Mouse (Mus musculus) limb, embryonic 13.5 days (tissue): ENCODE measurements around the gene Diexf. TPM values are rescaled to one million over a fixed set of nuclear protein-coding genes. Genes with fewer than 3 reads are reported as not detected.
A peak's percentile ranks its signal among the peaks of the same experiment; 100 is the strongest.

ENCODE experiments used
- ATAC-seq: fragments of 200-750 bp; cut with Nextera tagmentation; 2 replicates; pipeline ENCODE4 v1.8.0; 2017; ENCODE audit warnings: low read depth, moderate number of reproducible peaks, moderate TSS enrichment; ENCODE audit not compliant: low FRiP score
- H3K27ac ChIP-seq: fragments of 300-500 bp; sonication (generic); 2 replicates; pipeline ENCODE4 v1.5.1; 2015; ENCODE audit warnings: inconsistent platforms, mild to moderate bottlenecking, moderate library complexity
- H3K27me3 ChIP-seq: fragments of 300-500 bp; sonication (generic); 2 replicates; pipeline ENCODE4 v1.6.1; 2015; ENCODE audit warnings: mild to moderate bottlenecking, inconsistent platforms
- H3K36me3 ChIP-seq: fragments of 300-500 bp; sonication (generic); 2 replicates; pipeline ENCODE4 v1.6.1; 2015; ENCODE audit warnings: inconsistent platforms, mild to moderate bottlenecking, moderate library complexity
- H3K4me1 ChIP-seq: fragments of 300-500 bp; sonication (generic); 2 replicates; pipeline ENCODE4 v1.6.1; 2015; ENCODE audit warnings: inconsistent platforms
- H3K4me2 ChIP-seq: fragments of 300-500 bp; sonication (generic); replicated peaks from 2 replicates; pipeline ENCODE4 v1.6.1; 2015; ENCODE audit warnings: inconsistent platforms, mild to moderate bottlenecking, moderate library complexity
- H3K4me3 ChIP-seq: fragments of 300-500 bp; sonication (generic); 2 replicates; pipeline ENCODE4 v1.5.1; 2015; ENCODE audit warnings: moderate library complexity, mild to moderate bottlenecking, inconsistent platforms
- H3K9ac ChIP-seq: fragments of 300-500 bp; sonication (generic); 2 replicates; pipeline ENCODE4 v1.6.1; 2015; ENCODE audit warnings: mild to moderate bottlenecking, inconsistent platforms
- H3K9me3 ChIP-seq: fragments of 300-500 bp; sonication (generic); 2 replicates; pipeline ENCODE4 v1.6.1; 2016; ENCODE audit warnings: inconsistent platforms
- WGBS: fragments of 180-500 bp; shearing (Covaris S2); methylation state at CpG from one replicate; pipeline ENCODE4 v1.1.7; 2015; 5-methylcytosine and 5-hydroxymethylcytosine counted together
- polyA plus RNA-seq: library from polyadenylated mRNA; unstranded; fragments of >200 nt; fragmentation: Nextera tagmentation; extraction: Ambion mirVana; gene quantifications from 2 replicates; pipeline ENCODE4 v1.2.1, GENCODE M21; 2015

Diexf gene
- polyA plus RNA-seq, 1 experiment from 2014 or later = 9.4 TPM

DNA sequence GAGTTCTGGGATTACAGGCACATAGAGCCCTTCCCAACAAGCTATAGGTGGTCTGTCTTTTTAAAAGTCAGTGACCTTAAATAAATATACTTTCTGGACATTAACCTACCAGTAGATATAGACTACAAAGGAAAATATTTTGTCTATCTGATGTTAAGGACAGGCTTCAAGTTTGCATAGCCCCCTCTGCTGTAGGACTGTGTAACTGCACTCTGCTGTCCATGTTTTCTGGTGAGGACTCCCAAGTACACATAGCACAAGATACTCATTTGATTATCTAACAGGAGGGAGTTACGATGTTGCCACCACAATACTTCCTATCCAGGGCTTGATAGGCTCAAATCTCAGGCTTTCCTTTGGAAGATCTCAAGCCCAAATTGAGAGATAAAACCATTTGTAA, 3.7 kb upstream of the Diexf start:
- Histone ChIP-seq H3K9me3 (no peaks in the 10 kb centered on the region), H3K36me3 (no peaks in the 10 kb centered on the region), H3K4me1 (peaks cover 18% of the 10 kb centered on the region), H3K27me3 (no peaks in the 10 kb centered on the region), H3K4me2 (no peak overlapping the region), H3K4me3 (no peak overlapping the region), H3K27ac (no peak overlapping the region), H3K9ac (no peak overlapping the region)
- 88% methylated on average over 1 of the region's 1 CpGs for WGBS
- no peak for ATAC-seq

DNA sequence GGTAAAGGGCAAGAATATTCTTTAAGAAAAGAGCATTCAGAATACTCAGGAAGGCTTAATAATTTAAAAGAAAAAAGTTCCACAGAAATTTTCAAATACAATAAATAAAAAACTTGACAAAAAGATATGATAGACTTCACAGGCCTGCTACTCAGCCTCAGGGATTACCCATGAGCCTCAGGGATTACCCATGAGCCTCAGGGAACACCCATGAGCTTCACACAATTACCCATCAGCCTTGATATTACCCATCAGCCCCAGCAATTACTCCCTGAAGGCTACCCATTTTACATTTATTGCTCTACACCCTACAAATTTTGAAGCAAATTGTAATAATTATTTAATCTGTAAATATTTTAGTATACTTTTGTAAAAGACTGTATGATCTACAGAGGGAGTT, 2.3 kb upstream of the Diexf start:
- no peak for ATAC-seq
- Histone ChIP-seq H3K4me1 (peaks cover 11% of the 10 kb centered on the region), H3K27ac (no peak overlapping the region), H3K9me3 (no peaks in the 10 kb centered on the region), H3K4me2 (no peak overlapping the region), H3K9ac (no peak overlapping the region), H3K27me3 (no peaks in the 10 kb centered on the region), H3K4me3 (no peak overlapping the region), H3K36me3 (peaks cover 9% of the 10 kb centered on the region)

DNA sequence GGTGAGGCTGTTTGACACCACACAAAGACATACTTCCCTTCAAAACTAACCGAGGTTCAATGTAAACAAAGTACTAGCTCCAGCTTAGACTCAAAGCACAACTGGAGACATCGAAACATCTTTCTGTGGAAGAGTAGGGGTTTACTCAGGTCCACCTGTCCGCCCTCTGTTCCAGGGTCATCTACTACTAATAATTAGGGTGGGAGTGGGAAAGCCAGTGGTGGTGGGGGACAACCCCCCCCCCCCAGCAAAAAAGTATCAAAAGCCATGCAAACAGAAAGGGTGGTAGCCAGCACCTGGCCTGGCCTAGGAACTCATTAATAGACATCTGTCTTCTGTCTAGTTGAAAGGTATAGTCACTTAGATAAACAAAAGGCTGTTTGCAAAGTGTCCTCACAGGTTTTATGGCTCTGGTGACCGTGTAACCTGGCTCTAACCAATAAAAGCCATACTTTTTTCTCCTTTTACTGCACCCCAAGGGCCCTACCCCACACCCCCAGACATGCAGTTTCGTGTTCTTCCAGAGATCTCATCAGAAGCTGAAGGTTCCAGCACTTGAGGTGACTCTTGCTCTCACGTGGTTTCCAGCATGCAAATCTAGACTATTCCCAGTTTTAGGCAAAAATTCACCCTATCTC, 1.4 kb upstream of the Diexf start:
- ATAC-seq = no peak
- Histone ChIP-seq H3K9ac (no peak overlapping the region), H3K27me3 (no peaks in the 10 kb centered on the region), H3K27ac (no peak overlapping the region), H3K36me3 (peaks cover 19% of the 10 kb centered on the region), H3K4me1 (peaks cover 11% of the 10 kb centered on the region), H3K4me3 (no peak overlapping the region), H3K9me3 (no peaks in the 10 kb centered on the region), H3K4me2 (no peak overlapping the region)
- 38% methylated on average over 6 of the region's 6 CpGs for WGBS

DNA sequence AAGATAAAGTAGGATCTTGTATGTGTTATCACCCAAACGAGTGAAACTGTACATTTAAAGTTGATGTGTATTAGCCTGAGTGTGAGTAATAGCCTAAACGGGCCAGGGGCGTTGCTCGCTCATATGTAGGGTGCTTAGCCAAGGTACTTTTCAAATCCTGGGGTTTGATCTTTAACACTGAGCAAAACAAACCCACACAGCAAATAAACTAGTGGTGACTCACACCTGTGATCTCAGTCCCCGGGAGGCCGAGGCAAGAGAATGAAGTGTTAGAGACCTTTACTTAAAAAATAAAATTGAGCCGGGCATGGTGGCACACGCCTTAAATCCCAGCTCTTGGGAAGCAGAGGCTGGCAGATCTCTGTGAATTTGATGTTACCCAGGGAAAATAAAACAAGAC, 767 bp upstream of the Diexf start:
- Histone ChIP-seq H3K27ac (no peak overlapping the region), H3K4me3 (peak overlapping the region; percentile 97), H3K27me3 (no peaks in the 10 kb centered on the region), H3K9me3 (no peaks in the 10 kb centered on the region), H3K4me1 (peaks cover 11% of the 10 kb centered on the region), H3K36me3 (peaks cover 20% of the 10 kb centered on the region), H3K4me2 (peak overlapping the region; percentile 75), H3K9ac (no peak overlapping the region)
- peak; percentile 13; the same call in 1 of the 2 replicates for ATAC-seq
- WGBS = 64% methylated on average over 8 of the region's 8 CpGs

DNA sequence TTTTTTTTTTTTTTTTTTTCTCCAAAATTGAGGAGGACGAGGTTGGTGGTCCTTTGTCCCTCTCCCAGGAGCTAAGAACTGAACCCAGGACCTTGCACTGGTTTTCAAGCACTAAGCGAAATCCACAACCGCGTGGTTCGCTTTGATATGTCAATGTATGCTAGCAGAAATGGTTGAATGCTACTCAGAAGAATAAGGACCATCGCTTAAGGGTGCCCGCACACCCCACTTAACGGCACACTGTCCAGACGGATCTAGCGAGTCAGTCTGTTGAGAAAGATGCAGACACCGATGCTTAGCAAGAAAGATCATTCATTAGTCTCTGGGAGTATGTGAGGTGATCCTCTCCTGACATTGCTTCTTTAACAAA, 369 bp upstream of the Diexf start:
- peak; percentile 48 for ATAC-seq
- Histone ChIP-seq H3K27ac (no peak overlapping the region), H3K9me3 (no peaks in the 10 kb centered on the region), H3K9ac (peak overlapping the region; percentile 43; the same call in 1 of the 2 replicates), H3K27me3 (no peaks in the 10 kb centered on the region), H3K4me2 (peak overlapping the region; percentile 75), H3K4me1 (peaks cover 11% of the 10 kb centered on the region), H3K36me3 (peaks cover 21% of the 10 kb centered on the region), H3K4me3 (peak overlapping the region; percentile 97)
- 29% methylated on average over 11 of the region's 11 CpGs for WGBS

DNA sequence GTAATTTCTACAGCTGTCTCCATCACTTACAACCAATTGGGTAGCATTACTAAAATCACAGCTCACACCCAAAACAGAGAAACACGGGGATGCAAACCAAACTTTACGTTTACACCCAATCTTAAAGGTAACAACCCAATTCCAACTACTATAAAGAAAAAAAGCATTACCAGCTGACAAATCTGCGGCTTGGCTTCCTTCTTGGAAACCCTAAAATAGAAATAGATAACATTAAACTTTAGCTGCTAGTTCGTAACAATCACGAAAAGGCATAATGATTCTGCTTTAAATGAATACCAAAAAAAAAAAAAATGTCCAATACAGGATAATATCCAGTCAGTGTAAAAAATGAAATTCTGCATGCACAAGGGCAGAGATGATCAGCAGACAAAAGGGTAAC, 751 bp downstream of the Diexf start:
- Histone ChIP-seq H3K27ac (no peak overlapping the region), H3K4me2 (peak overlapping the region; percentile 75), H3K9ac (peak overlapping the region; percentile 89), H3K4me1 (peaks cover 11% of the 10 kb centered on the region), H3K36me3 (peaks cover 29% of the 10 kb centered on the region), H3K9me3 (no peaks in the 10 kb centered on the region), H3K4me3 (peak overlapping the region; percentile 97), H3K27me3 (no peaks in the 10 kb centered on the region)
- no peak for ATAC-seq
- 23% methylated on average over 5 of the region's 5 CpGs for WGBS

DNA sequence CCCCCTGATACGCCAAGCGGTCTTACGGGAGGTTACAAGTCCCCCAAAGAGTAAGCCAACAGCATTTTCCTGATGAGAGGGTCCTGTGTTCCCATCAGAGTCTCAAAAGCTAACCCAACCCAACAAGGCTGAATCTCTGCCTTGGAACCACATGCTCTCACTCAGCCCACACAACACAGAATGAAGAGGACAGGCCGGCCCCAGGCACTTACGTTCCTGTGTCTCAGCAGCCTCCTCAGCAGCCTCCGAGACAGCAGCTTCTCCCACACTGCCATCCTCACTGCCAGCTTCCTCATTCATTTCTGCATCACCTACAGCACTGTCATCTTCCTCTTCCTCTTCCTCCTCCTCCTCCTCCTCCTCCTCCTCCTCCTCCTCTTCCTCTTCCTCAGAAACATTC, 2.0 kb downstream of the Diexf start:
- H3K4me2 ChIP-seq = no peak overlapping the region
- H3K9ac ChIP-seq = no peak overlapping the region
- no peak overlapping the region for H3K4me3 ChIP-seq
- H3K27ac ChIP-seq = no peak overlapping the region
- peaks cover 11% of the 10 kb centered on the region for H3K4me1 ChIP-seq
- no peaks in the 10 kb centered on the region for H3K27me3 ChIP-seq
- H3K36me3 ChIP-seq = peaks cover 40% of the 10 kb centered on the region
- ATAC-seq = no peak
- 95% methylated on average over 6 of the region's 6 CpGs for WGBS
- H3K9me3 ChIP-seq = no peaks in the 10 kb centered on the region

DNA sequence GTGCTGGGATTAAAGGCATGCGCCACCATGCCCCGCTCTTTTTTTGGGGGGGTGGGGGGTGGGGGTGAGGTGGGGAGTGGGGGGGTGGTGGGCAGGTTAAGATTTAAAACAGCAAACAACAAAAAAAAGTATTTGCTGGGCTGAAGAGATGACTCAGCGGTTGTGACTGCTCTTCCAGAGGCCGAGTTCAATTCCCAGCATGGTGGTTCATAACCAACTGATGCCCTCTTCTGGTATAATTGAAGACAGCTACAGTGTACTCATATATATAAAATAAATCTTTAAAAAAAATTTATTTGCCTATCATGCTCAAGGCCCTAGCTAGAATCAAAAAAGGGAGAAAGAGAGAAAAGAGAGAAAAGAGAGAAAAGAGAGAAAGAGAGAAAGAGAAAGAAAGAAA, 4.2 kb downstream of the Diexf start:
- Histone ChIP-seq H3K27me3 (no peaks in the 10 kb centered on the region), H3K9ac (no peak overlapping the region), H3K4me2 (no peak overlapping the region), H3K4me3 (no peak overlapping the region), H3K27ac (no peak overlapping the region), H3K4me1 (peaks cover 11% of the 10 kb centered on the region), H3K36me3 (peaks cover 62% of the 10 kb centered on the region), H3K9me3 (no peaks in the 10 kb centered on the region)
- WGBS = 84% methylated on average over 4 of the region's 4 CpGs
- ATAC-seq = no peak

DNA sequence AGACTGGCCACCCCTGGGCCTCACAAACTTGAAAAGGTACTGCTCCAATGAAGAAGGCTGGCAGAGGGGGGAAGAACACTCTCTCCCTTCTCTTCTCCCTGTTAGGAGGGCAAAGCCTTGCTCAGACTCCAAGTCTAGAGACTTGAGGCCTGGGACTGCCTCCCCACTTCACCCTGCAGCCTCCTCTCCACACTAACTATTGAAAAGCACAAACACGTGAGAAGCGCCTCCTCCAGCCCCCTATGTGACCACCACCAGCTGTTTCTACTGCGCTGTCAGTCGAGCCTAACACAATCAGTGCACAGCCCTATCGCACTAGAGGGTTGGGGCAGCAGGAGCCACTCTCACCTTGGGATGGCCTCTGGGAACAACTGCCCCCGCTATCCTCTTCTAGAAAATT, 6.8 kb downstream of the Diexf start:
- H3K9me3 ChIP-seq = no peaks in the 10 kb centered on the region
- no peaks in the 10 kb centered on the region for H3K4me1 ChIP-seq
- no peak for ATAC-seq
- no peak overlapping the region for H3K27ac ChIP-seq
- peaks cover 86% of the 10 kb centered on the region for H3K36me3 ChIP-seq
- no peaks in the 10 kb centered on the region for H3K27me3 ChIP-seq
- no peak overlapping the region for H3K9ac ChIP-seq
- no peak overlapping the region for H3K4me2 ChIP-seq
- H3K4me3 ChIP-seq = no peak overlapping the region
- WGBS = 93% methylated on average over 6 of the region's 6 CpGs

DNA sequence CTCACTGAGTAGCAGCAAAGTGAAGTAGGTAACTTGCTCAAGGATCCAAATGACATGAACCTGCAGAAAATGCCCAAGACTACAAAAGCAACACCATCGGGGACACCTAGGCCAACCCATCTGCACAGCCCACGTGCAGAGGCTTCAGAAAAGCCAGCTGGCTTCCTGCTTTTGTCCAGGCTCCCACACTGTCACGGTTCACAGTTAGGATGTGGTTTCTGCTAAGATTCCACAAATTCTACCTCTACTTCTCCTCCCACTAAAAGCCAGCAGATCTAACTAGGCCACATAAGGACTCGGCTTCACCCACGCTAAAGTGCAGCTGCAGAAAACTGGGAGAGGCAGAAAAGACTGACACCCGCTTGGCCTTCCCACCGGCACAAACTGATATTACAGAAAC, 7.3 kb downstream of the Diexf start:
- Histone ChIP-seq H3K9ac (no peak overlapping the region), H3K27ac (no peak overlapping the region), H3K9me3 (no peaks in the 10 kb centered on the region), H3K36me3 (peaks cover 86% of the 10 kb centered on the region), H3K4me3 (no peak overlapping the region), H3K4me1 (no peaks in the 10 kb centered on the region), H3K4me2 (no peak overlapping the region), H3K27me3 (no peaks in the 10 kb centered on the region)
- WGBS = 96% methylated on average over 7 of the region's 7 CpGs
- no peak for ATAC-seq

DNA sequence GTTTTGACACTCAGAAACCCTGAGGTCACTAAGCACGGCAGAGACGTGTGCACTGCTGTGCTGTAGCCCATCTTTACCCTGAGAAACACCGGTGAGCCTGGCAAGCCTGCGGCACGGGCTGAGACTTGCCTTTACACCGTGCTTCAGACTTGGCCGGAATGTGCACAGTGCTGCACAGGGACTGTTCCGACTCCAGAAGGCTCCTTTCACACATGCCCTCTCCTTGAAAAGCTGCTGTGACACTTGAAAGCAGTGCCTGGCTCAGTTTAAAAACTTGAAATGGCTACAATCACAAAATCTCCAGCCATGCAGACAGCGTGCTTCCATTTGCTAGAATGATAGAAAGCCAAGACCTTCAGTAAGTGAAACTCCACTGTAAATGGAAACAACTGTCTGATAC, 18.0 kb downstream of the Diexf start:
- Histone ChIP-seq H3K9ac (no peak overlapping the region), H3K4me1 (no peaks in the 10 kb centered on the region), H3K4me2 (no peak overlapping the region), H3K27ac (no peak overlapping the region), H3K9me3 (no peaks in the 10 kb centered on the region), H3K27me3 (no peaks in the 10 kb centered on the region), H3K36me3 (peaks cover 99% of the 10 kb centered on the region), H3K4me3 (no peak overlapping the region)
- ATAC-seq = no peak
- WGBS = 89% methylated on average over 9 of the region's 9 CpGs

DNA sequence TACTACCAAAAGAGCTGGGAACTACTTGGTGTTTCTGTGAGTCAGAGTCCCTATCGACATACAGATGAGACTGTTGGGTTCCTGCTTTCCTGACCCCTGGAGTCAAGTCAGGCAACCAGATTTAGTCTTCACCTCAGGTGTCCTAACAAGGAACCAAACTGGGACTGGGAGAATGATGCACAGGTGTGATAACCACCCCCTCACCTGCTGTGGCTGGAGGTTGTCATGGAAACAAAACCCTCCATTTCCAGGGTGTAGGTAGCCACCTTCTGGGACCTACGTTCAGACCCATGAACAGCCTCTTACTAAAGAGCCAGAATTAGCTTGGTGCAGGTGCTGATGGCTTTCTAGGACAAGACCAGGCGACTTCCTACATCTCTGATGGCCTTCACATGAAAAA, 27.1 kb downstream of the Diexf start:
- ATAC-seq = no peak
- Histone ChIP-seq H3K4me1 (no peaks in the 10 kb centered on the region), H3K27ac (no peak overlapping the region), H3K27me3 (no peaks in the 10 kb centered on the region), H3K36me3 (peaks cover 44% of the 10 kb centered on the region), H3K9ac (no peak overlapping the region), H3K4me2 (no peak overlapping the region), H3K4me3 (no peak overlapping the region), H3K9me3 (no peaks in the 10 kb centered on the region)
- WGBS = 84% methylated on average over 3 of the region's 3 CpGs

DNA sequence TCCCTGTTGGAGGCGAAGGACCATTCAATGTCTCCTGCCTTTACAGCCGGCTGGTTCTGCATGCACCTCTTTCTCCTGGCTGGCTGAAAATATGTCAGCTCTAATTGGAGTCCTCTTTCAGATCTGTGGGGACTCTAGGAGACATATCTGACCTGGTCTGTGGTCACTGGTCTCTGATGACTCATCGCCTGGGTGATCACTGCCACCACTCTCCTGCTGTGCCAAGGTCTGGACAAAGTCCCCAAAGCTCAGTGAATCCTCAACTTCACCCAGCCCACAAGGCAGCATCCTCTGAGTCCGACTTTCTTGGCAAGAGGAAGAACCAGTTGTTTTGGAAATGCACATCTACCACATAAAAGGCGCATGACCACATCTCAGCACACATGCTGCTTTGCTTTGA, 27.5 kb downstream of the Diexf start:
- no peak overlapping the region for H3K4me2 ChIP-seq
- ATAC-seq = no peak
- no peak overlapping the region for H3K9ac ChIP-seq
- no peaks in the 10 kb centered on the region for H3K9me3 ChIP-seq
- H3K4me1 ChIP-seq = no peaks in the 10 kb centered on the region
- H3K4me3 ChIP-seq = no peak overlapping the region
- H3K36me3 ChIP-seq = peaks cover 41% of the 10 kb centered on the region
- no peak overlapping the region for H3K27ac ChIP-seq
- no peaks in the 10 kb centered on the region for H3K27me3 ChIP-seq
- WGBS = 90% methylated on average over 5 of the region's 5 CpGs
